Mouse (Mus musculus): ENCODE measurements around the gene Serpinb11. TPM values are rescaled to one million over a fixed set of nuclear protein-coding genes. Genes with fewer than 3 reads are reported as not detected.

The Serpinb11 gene
- 1 to 10 TPM in 1 of 2 experiments, not detected in 1; 1.2 TPM for total RNA-seq (2023)

GRCm38 (mm10) chr1:107360898-107361297 is at the start of gene Serpinb11:
Serpinb11 (plus strand) TSS chr1:107361198.

DNA sequence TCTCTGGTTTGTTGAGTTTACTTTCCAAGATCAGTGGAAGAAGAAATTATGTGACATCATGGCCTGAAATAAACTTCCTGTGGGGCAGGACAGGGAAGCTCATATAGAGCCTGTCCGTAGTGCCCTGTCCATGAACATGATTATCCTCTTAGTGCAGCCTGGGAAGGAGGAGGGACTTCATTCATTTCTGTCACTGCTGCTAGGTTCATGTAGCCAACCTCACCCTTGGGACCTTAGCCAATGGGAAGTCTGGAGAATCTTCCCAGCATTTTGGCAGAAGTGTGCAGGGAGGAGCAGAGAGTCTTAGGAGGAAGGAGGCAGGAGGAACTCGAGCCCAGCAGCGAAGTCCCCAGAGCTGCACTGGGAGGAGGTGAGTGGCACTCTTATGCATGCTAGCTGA is 38.4 kb downstream of the Serpinb11 start, which contains the start of gene Serpinb7:
Serpinb7 (plus strand) TSS at position 301 of the 400 bp plus-strand sequence.

Other genes starting within 250 kb of the Serpinb11 start
- gene Serpinb3b, start 82.8 kb upstream of the Serpinb11 start, total RNA-seq (2023), result not detected
- not detected for gene Serpinb3c, start 82.8 kb upstream of the Serpinb11 start, total RNA-seq (2023)
- under 1 TPM; 0.47 to 0.85 TPM for gene Serpinb7, start 38.5 kb downstream of the Serpinb11 start, total RNA-seq (2023)
- gene Serpinb2, start 150.2 kb downstream of the Serpinb11 start, total RNA-seq (2023), result 10 to 100 TPM in 1 of 2 experiments, 1 to 10 TPM in 1; 6.4 to 12.2 TPM
- gene Serpinb8, start 228.8 kb downstream of the Serpinb11 start, total RNA-seq (2023), result 10 to 100 TPM; 41.3 to 47.3 TPM